Mouse (Mus musculus): ENCODE data around the gene Pdzd8.

DNA sequence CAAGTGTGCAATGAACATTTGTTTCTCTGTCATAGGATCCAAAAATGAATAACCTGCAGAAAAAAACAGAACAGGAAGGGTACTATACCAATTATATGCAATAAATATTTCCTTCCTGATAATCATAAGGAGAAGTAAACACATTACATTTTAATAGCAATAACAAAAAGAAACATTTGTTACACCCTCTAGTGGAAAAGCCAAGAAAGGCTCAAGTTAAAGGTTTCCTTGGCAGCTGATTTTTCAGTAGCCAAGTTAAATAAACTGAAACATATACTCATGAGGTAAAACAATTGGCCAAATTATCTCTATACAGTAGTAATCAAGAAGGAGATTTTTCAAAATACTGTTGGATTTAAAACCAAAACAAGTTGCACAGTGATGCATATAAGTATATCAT is 30.3 kb downstream of the Pdzd8 start:
- TF ChIP-seq CTCF (conservative IDR thresholded peaks at IDR 0.05; ENCODE audit: insufficient read depth, insufficient read length, low read depth, low read length) (no peak), POLR2A (IDR thresholded peaks at IDR 0.05; ENCODE audit: low read depth, low read length) (no peak)
